Mouse (Mus musculus) ovary, postnatal 14 days (tissue): ENCODE results near the gene Psmb10.
A peak's percentile ranks its signal among the peaks of the same experiment; 100 is the strongest.

Experiments
- DNase-seq: peaks from one replicate; pipeline ENCODE4 v3.0.0; 2022; ENCODE audit warnings: low spot score

The Psmb10 gene

DNA sequence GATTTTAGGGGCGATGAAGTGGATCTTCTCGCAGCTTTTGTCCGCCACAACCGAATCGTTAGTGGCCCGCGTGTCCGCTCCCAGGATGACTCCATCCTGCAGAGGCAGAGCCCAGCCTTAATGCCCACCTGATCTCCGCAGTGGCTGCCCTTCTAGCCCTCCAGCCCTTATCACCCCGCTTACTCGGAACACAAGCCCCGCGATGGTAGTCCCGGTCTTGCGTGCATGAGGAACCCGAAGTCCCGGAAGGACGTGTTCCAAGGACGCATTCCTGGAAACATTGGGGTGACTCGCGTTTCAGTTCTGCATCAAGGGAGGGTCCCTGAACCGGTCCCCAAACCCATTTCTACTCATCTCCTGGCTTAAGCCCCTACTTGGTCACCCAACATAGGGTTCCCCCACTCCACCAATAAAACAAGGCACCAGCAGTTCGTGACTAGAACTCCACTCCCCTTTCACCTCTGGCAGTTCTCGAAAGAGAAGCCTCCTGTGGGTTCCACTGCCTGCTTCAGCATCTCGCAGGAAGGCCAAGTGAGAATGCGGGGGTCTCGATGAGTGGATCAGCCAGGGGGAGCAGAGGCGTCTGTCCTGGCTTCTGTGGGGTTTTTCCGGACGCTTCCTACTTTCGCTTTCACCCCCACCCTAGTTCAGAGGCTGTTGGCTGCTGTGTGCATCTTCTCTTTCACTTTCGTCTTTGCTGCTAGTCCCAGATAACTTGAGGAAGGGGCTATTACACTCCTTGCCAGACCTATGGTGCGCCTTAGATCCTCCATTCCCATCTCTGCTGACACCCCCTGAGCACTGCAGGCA lies 543 bp downstream of the Psmb10 start:
- no peak for DNase-seq

DNA sequence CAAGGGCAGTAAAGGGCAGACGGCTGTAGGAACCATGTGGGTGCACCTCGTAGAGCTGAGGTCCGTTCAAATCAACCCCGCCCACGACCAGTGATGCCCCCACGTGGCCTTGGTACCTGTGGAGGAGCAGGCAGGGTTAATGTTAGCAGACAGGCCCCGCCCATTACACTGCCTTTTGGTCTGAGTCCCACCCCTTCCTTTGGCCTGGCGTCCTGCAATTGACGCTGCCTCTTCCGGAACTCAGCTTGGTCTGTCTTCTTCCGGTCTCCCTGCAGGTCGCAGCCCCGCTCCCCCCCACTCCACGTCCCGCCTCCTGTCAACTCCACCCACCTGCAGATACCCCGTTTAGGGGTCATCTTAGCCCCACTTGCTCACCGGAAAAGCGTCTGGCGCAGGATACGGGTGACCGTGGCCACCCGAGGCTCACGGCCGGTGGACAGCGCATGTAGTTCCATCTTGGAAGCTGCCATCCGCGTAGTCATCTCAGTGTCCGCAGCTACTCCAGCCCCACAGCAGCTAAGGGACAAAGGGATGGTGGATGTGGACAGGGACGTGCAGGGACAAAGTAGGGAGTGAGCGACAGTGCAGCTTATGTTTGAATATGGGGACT lies 1.3 kb downstream of the Psmb10 start:
- peak; percentile 72 for DNase-seq

DNA sequence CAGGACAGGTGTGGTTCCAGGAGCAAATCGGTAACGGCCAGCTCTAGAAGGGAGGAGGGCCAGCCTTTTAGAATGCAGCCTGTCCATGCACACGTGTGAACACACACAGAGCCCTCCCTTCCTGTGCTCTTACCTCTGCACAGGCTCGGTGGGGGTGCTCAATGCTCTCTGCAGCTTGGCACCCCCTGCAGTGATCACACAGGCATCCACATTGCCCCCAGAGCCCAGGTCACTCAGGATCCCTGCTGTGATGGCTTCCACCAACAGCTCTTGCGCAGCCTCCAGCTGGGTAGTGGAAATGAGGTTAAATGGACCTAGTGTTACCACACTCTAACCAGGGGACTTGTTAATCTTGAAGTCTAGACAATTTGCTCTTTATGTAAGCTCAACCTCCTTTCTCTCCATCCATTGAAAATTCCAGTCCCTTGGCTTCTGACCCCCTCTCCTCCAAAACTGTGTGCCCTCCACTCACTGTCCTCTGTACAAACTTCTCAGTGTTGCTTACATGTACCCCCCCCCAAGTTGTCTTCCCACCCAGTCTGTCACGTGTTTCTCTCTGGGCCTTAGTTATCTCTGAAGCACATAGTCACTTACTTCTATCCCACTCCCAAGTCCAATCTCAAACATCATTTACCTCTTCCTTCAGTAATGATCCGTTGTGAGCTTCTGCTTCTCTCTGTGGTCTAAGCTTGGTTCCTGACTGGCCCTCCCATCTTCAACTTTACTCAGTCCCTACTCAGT lies 2.2 kb downstream of the Psmb10 start:
- DNase-seq: no peak

DNA sequence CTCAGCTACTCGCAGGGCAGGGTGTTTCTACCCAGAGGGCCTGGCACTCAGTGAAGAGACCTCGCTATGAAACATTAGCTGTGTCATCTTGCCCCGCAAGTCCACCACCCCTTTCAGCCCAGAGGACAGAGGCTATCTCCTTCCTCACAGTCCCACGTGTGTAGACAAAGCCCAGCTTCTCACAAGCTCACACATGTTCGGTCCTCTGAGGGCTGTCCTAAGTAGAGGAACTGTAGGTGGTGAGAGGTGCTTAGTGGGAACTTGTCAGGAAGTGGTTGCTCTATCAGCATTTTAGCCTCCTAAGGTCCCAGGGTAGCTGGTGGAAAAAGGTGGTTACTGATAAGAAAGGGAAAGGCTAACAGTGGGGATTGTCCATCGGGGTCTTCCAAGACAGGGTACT lies 3.1 kb downstream of the Psmb10 start:
- no peak for DNase-seq

DNA sequence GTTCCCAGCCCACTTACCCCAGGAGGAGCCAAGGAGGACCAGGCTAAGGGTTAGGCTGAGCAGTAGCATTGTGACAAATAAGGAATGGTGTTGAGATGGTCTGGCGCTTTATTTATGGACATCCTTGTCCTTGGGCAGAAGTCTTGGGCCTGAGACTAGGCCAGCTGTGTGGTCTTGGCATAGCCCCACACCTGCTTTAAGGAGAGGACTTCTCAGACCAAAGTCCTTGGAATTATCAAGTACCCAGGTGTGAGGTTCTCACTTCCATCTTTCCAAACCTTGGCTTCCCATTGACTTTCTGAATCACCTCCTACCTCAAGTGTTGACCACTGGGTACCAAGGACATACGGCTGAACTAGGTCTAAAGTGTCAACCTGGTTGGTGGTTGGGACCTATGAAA lies 4.5 kb downstream of the Psmb10 start, which contains the start of gene Ctrl:
TSS of gene Ctrl (minus strand) at position 101 of the 400 bp plus-strand sequence.
- DNase-seq: no peak

DNA sequence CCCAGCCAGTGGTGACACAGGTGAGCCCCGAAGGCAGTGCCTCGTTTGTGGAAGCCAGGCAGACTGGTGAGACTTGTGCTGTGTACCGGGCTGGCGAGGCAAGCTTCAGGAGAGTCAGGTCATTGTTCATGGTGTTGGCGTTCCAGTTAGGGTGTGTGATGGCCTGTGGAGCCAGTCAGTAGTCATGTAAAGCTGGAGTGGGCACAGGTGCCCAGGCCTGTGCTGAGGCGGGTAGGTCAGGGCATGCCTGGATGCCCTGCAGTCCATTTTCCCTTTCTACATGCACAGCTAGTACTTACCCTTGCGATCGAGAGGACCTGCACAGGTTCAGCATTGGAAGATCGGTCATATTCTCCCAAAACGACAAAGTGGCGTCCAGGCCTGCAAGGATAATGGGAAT lies 5.7 kb downstream of the Psmb10 start:
- no peak for DNase-seq

DNA sequence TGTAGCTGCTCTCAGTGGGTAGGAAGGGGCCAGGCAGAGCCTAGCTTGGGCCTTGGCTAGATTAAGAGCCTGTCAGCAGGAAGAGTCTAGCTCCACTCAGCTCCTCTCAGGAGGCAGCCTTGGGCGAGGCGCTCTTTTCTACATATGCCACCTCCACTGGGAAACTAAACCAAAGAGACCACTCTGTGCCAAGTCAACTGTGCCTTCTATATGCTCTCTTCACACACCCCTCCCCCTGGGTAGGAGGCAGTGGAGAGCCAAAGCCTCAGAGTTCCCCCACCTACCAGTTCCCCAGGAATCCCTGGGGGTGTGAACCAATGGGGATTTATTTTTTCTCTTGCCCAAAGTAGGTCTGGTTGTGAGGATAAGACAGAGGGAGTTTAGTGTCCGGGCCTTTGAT lies 7.0 kb downstream of the Psmb10 start:
- no peak for DNase-seq

DNA sequence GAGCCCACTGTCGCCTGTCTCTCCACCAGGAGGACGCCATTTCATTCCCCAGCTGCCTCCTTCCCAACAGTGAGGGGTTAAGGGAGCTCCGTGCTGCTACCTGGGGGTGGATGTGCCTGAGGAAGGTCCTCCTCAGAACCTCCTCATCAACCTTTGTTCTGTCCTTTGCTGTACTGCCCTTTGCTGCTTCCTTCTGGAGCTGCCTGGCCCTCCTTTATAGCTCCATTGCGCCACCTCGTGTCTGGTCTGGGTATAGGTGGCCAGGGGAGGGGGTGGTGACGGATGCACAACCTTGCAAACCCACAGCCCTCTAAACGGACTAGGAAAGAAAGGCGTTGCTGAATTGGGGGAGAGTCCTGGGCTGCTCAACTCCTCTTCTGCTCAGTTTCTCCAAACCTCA lies 7.6 kb downstream of the Psmb10 start:
- peak; percentile 88 for DNase-seq

DNA sequence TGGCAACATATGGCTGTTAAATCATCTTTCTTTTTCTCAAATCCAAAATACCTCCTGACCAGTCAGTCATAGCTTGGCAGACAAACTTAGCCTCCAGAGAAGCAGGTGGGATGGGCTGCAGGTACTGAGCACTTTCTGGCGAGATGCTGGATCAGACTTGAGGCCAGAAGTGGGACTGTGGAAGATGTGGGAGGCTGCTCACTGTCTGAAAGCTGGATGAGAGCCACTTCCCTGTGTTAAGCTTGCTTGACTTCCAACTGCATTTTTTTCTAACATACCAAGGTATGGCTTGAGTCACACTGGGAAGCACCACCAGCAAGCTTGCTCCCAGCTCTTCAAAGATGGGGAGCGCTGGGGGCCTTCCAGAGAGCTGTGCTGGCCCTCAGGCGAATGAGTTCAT lies 13.1 kb downstream of the Psmb10 start:
- no peak for DNase-seq

DNA sequence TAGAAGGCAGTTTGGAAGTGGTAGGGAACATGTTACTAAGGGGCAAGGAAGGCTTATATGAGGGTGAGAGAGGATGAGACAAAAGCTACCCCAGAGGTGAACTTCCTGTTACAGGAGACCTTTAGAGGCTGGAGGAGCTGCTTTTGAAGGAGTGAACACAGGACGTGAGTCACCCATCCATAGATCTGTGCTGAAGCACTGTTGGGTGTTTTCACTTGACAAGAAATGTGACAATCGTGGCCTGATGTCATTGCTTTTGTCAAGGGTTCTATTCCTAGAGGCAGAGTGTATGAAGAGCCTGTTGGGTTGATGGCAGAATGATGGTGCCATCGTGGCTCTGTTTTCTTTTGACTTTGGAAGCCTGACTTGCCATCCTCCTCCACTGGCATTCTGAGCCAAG lies 18.9 kb downstream of the Psmb10 start:
- no peak for DNase-seq

DNA sequence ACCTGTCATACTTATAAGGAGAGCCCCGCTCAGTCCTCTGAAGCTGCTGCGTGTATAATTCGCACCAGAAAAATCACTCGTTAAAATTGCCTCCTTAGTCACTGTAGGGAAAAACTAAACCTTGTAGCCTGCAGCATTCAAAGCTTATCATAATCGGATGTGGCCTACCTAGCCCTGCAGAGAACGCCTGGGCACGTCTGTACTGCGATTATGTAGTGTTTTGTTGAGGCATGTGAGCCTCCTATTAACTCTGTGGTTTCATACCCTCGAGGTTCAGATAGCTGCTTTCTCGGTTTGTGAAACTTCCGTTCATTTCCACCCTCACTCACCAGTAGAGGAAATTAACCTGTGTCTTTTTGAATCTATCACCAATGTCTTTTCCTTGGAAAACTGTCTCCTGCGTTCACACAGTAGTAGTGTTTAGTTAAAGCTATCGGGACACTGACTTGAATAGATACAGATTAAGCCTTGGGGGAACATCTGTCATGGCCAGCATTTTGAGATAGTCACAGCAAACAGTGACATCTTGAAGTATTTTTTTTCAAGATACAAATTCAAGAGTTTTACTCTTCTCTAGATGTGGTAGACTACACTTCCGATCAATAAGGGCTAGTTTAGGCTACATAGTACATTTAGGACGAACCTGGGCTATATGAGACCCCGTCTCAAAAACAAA lies 37.2 kb downstream of the Psmb10 start:
- no peak for DNase-seq

DNA sequence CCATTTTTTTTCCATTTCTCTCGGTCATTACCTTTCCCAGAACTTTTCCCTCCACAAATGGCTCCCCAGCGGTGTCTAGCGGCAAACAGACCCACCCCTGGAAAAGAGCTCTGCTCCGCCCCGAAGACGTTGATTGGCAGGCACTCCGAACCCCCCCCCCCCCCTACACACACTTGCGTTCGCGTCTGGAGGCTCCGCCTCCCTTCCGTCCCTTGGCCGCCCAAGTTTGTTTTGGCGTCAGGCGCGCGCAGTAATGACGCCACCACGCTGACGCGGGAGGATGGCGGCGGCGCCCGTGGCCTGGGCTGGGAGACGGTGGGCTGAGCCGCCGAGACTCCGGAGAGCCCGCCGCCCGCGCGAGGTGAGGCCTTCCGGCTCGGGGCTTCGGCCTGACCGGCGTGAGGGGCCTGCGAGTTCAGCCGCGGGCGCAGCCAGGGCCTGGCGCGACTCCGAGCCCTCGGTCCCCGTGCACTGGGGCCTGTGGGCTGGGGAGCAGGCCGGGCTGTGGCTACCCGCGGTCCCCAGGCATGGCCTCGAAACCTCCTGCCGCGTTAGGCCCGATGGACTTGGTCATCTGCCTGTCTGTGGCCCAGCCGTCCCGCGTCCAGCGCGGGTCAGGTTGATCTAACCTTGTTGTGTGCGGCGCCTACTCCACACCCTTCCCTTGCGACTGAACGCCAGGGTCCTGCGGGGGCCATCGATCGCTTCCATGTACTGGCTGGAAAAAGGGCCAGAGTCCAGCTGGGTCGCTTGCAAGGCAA lies 37.9 kb downstream of the Psmb10 start, which contains the start of gene Pskh1:
TSS of gene Pskh1 (plus strand) at position 262 of the 761 bp plus-strand sequence.
- peak; percentile 91 for DNase-seq

DNA sequence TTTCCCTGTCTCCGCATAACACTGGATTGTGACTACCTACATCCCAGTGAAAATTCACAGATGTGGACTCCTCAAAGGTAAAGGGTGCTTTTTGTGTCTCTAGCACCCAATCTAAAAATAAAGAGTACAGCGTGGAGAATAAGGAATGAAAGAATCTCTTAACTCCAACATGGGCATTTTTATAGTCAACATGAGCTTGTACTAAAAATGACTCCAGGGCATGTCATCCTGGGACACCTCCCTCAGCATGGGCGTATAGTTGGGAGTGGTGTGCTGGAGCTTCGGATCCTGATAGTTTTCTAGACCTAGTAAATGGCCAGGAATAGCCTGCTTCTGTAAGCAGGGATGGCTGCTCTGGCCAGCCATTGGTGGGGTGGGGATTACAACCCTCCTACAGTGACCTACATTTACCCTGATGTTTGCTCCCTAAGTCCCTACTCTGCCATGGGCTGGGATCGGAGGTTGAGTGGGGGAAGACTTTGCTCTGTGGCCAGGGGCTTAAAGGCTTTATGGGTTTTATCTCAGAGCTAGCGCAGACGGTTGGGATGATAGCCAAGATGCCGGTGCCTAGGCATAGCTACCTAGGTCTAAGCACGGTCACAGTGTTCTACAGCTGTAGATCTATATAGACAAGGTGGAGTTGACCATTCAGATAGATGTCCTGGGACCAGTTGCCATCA lies 40.3 kb downstream of the Psmb10 start:
- no peak for DNase-seq

DNA sequence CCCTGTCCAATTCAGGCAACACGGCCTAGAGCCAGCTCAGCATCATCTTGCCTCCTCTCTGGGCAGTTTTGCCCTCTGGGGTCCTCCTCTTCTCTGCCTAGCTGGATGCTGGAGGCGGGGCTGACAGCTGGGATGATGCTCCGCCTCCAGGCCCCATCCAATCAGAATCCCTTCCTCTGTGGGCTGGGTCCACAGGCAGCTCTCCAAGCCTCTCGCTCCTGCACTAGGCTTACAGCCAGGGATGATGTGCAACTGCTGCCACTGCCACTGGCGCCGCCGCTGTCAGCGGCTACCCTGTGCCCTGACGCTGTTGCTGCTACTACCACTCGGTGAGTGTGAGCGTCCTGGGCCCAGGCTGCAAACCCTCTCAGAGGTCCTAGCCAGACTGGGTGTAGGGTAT lies 44.9 kb downstream of the Psmb10 start, which contains the start of gene Nrn1l:
TSS of gene Nrn1l (plus strand) at position 229 of the 400 bp plus-strand sequence.
- peak; percentile 51 for DNase-seq

DNA sequence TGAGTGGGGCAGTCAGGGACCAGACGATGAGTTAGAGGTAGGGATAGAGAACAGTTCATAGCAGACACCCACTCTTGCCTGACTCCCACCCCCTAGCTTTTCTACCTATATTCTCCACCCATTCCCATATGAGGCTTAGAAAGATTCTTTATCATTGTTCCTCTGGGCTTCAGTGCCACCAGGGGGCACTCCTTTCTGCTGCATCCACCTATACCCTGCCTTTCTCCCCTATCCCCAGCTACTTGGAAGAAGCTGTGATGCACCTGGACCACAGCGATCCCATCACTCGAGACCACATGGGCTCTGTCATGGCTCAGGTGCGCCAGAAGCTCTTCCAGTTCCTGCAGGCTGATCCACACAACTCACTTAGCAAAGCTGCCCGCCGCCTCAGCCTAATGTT lies 45.8 kb downstream of the Psmb10 start:
- DNase-seq: no peak

DNA sequence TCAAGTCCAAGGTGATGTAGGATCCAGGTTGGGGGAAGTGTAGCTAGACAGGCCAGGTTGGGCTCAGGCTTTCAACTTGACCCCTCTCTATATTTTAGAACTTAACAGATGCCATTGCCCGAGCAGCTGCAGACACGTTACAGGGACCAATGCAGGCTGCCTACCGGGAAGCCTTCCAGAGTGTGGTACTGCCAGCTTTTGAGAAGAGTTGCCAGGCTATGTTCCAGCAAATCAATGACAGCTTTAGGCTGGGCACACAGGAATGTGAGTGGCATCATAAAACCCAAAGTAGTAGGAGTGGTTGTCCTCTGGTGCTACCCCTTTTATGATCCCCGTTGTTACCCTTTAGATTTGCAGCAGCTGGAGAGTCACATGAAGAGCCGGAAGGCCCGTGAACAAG lies 47.4 kb downstream of the Psmb10 start:
- DNase-seq: no peak

DNA sequence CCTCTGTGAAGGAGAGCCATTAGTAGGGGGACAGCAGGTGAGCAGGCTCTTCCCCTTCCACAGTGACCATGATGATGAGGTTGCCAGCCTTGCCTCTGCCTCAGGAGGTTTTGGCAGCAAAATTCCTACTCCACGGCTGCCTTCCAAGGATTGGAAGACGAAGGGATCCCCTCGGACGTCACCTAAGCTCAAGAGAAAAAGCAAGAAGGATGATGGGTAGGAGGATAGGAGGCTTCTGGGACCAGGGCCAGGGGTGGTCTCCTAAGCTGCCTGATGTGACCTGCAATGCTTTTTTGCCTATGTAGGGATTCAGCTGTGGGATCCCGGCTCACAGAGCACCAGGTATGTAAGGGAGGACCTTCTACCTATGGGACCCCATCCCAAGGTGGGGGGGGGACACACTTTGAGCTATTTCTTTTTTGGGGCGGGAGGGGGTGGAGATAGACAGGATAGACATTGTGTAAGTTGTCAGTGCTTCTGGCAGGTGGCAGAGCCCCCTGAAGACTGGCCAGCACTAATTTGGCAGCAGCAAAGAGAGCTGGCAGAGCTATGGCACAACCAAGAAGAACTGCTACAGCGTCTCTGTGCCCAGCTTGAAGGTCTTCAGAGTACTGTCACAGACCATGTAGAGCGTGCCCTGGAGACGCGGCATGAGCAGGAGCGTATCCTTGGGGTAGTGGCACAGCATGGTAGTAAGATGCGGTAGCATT lies 48.3 kb downstream of the Psmb10 start:
- no peak for DNase-seq
